Mouse (Mus musculus) lung, postnatal 25 days (tissue): Measurements from ENCODE around the gene Myo1g.
A peak's percentile ranks its signal among the peaks of the same experiment; 100 is the strongest.

Experiments used
- DNase-seq: peaks from one replicate; pipeline ENCODE4 v3.0.0; 2022; ENCODE audit warnings: low spot score

The Myo1g gene

DNA sequence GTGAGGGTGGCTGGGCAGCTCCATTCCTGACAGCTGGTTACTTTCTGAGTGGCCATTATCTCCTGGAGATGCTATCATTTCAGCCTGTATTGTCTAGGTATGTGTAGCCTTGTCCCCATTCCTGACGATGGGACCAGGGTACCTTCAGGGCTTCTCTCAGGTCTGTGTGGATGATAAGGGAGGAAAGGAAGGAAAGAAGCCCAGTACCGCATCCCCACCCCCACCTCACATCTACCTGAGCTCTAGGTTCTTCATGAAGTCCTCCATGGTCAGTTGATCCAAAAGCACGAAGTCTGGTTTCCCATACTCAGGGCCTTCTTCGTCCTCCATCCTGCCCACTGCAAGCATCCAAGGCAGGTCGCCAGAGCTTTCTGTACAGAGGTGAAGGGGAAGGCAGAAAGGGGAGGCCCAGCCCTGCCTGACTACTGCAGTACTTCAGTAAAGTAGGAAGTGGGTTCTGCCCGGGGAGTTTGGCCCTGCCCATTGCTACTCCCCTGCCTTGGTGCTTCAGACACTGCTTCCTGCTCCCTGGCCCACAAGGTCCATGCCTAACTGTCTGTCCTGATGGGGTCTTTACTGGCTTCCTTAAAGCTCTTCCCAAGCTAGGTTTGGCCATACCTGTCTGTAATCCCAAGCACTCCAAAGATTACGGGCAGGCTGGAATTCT, at the start of gene Myo1g:
Myo1g (minus strand) TSS at position 459 of the 667 bp plus-strand sequence.
- DNase-seq, result peak; percentile 69

DNA sequence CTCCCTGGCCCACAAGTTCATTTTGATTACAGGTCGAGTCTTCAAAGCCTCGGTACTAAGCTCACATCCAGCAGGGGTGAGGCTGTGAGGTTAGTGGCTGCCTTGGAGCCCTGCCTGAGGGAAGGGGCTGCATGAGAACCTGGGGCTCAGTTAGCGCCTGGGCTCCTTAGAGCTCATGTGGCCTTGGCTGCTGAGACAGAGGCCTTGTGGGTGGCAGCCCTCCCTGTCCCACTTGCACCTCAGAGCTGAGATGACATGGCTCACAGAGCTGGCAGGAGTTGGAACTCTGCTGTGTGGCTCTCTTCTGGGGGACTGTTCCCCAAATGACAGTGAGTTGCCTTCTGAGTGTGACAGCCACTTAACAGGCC, 48.6 kb upstream of the Myo1g start:
- DNase-seq, result no peak

DNA sequence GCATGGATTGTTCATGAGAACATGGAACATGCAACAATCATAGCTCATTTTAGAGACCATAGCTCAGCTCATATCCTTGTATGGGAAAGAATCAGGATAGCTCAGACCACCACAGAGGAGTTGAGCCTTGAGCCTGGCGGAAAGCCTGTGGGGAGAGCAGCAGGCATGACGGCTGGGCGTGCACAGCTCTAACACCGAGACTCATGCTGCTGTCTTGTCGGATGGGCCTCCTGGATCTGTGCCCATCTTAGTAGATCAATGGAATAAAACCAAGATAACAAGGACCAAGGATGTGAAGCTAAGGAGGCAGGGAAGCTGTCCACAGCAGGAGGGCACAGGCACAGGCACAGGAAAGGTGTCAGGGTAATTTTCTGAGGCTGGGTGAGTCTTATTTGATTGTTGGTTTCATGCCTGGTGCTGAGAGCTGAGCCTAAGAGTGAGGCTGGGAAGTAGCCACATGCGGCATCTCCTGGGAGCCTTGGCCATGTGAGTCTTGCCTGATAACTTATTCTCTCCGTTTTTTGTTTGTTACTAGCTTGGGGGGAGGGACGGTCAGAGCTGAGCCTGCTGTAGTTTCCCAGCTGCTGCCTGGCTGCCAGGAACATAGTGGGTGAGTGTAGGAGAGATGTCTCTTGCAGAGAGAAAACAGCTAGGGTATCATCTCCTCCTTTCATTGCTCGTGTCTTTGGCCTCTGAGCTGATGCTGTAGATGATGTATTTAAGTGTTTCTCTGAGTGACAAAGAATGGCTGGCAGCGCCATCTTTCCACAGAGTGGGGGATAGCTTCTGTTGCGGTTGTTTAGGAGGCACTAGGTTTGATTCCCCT, 48.0 kb upstream of the Myo1g start:
- DNase-seq, result no peak

DNA sequence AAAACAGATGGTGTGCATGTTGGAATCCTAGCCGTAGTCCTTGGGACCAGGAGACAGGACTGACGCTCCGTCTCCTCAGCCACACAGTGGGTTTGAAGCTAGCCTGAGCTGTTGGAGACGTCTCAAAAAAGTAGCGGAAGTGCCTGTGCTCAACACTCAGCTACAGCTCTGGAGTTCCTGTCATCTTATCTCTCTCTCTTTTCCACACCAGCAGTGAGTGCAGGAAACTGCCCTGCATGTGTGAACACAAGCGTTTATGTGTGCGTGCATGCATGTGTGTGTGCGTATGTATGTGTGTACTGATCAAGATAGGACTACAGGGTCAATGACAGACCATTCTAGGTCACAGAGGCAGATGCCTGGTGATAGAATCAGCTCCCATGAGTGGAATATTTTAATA, 47.2 kb upstream of the Myo1g start:
- no peak for DNase-seq

DNA sequence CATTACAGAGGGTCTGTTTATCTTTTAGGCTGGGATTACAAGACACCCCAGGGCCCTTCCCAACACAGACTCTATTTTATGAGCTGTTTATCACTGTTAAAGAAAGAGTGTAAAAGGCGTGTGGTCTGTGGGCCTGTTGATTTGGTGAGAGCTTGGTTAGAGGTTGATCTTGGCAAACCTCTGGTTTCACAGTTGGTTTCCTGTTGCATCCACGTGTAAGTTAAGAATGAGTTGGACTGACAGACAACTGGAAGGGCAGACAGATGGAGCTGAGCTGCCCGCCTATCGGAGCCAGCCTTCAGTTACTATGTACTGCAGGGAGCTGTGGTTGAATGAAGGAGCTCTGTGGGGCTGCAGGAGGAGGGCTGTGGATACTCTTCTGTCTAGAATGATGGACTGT, 45.7 kb upstream of the Myo1g start:
- DNase-seq, result no peak

DNA sequence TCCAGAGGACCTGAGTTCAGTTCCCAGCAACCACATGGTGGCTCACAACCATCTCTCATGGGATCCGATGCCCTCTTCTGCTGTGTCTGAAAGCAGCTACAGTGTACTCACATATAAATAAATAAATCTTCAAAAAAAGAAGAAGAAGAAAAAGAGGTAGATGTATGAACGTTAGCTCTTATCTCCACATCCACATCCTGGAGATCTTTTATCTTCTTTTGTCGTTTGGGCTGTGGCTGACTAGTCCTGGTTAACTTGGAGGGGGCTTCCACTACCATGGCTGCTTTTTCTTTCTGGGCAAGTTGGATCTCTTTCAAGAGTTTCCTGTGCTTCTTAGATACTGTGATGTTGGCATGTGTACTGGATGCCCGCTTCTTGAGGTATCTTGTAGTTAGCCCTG, 42.4 kb upstream of the Myo1g start:
- DNase-seq, result no peak

DNA sequence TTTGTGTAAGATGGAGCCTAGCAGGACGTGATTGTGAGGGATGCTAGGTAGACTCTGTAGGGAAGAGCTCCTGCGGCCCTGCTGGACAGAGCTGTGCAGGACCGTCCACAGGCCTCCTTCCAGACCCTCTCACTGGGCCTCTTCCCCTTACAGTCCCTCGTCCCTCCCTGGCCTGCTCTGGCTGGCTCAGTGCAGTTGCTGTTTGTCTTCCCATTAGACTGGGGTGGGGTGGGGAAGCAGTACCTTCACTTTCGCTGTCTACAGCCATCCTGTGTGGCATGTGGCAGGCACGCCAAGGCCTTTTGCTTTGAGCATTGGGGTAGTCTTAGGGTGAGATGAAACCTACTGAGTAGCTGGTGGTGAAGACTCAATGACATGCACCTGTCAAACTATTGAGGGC, 41.6 kb upstream of the Myo1g start:
- no peak for DNase-seq

DNA sequence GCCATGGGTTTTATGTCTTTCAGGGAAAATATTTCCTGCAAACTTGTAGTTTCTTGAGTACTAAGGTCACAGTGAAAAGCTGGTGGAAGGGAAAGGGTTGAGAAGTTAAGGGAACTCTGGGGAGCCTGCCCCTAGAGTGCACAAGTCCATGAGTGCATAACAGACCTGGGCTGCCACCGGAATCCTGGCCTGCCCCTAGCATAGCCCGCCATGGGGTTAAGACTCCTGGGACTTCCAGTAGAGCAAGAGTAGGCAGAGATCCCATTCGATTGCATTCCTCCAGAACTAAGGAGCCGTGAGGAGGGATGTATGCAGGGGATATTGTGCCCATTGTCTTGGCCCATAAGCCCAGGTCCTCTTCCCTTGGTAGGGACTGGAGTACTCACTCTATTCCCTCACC, 40.7 kb upstream of the Myo1g start:
- DNase-seq, result no peak

DNA sequence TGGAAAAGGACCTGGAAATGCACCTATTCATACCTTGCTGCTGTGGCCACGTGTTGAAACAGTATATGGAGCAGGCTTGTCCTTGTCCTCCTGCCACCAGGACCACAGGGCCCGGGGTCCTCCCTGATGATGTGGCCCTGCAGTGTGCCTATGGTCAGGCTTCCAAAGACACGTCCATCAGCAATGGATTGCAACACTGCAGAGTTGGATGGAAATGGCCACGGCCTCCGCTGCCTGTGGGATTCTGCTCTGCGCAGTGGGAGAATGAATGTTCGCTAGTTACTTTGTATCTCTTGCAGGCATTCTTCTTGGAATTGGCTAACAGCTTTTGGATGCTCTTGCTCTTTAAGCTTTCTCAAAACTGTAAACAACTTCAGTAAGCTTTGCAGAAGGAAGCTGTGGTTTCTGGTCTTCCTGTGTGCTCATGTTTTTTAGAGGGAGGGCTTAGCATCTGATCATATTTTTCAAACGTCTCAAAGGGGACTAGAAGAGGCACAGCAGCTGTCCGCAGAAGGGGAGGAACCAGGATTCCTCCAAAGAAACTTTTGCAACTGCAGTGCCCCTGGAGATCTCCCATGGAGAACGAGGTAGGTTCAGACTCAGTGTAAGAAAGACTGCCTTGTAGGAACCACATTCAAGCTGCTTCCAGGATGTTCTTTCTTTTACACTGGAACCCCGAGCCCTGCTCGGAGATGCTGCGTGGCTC, 40.0 kb upstream of the Myo1g start:
- peak; percentile 58 for DNase-seq

DNA sequence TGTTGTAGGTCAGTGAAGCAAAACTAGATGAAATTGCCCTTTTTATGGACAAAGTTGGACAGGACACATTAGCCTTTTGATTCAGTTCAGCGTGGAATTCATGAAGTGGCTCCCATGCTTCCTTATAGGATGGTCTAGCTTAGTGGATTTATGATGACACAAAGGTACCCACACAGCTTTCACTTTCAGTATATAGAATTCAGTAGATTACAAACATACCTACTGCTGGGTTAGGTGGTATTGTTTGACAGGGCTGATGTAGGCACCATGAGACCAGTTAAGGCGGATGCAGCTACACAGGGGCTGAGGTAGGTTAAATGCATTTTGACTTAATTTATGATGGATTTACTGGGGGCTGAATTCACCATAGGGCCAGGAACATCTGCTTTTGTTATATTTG, 39.2 kb upstream of the Myo1g start:
- DNase-seq, result no peak

DNA sequence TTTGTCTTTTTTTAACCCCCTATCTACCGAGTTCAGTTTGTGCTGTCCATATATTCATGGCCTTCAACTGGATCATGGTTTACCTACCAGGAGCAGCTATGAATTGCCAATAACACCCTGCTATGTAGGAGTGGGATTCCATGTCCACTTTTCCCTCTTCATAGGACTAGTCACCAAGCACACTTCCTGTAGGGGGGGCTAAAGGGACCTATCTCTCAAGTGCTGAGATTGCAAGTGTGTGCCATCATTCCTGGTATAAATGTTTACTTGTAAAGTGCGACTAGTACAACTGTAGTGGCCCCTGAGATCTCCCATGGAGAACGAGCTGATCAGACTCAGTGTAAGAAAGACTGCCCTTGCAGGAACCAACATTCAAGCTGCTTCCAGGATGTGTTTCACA, 37.5 kb upstream of the Myo1g start:
- DNase-seq, result no peak

DNA sequence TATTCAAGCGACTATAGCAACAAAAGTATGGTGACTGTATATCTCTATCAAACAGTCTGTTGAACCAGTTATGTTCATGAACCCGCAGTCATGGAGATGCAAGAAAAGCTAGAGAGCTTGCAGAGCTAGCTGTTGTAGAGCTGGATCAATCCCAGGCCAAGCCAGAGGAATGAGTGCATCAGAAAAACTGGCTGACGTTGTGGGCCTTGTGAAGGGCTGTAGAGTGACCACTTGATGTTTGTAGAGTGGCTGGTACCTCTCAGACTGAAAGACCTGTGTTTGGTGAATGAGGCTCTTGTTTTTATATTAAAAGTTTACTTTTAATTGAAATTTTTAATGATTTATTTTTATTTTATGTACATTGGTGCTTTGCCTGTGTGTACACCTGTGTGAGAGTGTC, 29.4 kb upstream of the Myo1g start:
- peak; percentile 37 for DNase-seq

DNA sequence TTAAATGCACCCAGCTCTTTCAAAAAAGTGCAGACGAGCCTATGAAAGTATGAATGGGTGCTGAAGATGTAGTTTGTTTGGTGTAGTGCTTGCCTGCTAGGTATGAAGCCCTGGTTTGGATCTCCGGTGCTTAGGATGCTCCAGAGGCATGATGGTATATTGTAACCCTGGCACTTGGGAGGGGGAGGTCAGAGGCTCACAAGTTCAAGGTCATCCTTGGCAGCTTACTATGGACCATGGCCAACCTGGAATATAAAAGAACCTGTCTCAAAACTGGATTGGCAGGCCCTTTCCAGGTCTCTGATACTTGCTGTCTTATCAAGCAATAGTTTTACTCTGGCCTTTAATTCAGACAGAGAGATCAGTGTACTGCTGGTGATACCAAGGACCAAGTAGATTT, 29.0 kb upstream of the Myo1g start:
- no peak for DNase-seq

DNA sequence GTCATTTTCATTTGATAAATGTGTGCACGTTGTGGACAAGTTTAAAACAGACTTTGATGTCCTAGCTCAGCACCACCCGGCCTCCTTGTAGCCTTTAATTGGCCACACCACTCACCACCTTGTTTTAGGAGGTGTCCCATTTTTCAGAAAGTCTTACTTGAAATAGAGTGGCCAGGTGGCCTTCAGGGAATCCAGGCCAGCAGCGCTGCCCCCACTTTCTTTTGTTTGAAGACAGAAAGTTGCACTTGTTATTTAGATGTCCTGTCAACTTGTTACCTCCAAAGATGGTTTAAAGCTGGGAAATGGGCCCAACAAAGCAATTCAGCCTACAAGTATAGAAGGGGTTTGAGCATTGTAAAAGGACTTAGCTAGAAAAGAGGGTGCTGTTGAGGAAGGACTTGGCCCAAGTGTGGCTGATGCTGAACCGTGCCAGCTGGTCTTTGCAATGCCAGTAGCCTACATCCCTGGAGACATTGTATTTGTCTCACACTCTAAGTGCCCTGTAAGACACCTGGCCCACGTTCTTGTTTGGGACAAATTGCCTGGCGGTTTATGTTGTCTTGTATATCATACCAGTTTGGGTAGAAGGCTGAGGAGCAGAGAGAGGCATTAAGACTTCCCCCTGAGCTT, 27.0 kb upstream of the Myo1g start:
- no peak for DNase-seq

DNA sequence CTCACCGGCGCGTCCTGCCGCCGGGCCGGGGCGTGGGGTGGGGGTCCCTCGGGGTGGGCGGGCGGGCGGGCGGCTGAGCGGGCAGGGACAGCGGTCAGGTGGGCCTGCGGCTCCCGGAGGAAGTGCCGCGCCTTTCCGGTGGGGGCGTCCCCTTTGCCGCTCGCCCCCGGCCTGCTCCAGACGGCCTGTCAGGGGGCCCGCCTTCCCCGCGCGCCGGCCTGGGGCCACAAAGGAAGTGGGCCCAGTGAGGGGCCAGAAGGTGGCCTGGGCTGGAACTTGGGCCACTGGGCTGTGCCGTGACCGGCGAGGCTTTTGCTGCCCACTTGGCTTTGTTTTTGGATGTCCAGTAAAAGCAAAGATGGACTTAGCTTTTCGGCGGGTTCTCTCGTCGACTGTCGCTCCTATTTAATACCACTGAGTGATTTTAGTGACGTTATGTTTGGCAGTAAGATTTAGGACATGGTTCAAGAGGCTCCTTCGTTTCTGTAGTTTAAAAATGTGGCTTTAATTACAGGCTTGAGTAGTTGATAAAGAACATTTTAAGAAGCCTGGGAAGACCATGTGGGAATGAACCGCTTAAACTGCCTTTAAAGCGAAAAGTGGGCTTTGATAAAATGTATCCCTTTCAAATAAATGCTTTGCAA, 26.4 kb upstream of the Myo1g start:
- peak; percentile 74 for DNase-seq

DNA sequence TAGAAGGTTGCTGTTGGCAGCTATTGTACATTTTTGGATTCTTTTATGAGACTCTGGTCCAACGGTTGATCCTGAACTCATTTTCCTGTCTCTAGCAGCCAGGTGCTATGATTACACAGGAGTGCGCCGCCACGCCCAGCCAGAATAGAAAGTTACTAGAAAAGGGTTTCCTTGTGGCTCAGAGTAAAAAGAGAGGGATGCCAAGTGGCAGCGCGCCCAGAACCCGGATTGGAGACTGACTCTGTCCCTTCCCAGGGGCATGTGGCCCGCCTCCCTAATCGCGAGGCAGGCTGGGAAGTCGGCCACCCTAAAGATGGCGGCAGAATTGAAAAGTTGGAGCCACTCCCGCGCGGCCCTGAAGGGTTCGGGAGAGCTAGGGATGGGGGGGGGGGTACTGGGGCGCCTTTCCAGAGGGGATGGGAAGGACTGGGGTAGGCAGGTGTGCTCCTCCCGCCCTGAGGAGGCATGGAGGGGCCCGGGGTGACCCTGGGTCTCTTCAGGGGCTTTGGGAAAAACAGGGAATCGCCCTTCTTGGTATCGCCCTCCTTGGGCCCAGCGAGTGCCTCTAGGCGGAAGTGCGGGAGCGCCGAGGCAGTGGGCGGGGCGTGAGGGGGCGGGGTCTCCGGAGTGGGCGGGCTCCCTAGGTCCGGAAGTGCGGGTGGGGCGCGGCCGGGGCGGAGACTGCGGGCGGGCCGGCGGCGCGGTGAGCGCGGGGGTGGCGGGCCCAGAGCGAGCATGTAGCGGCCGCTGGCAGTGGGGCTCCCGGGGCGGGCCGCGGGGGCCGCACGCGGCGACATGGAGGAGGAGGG, 25.6 kb upstream of the Myo1g start, which contains the start of gene Ccm2:
Ccm2 (plus strand) TSS at position 683 of the 809 bp plus-strand sequence.
- DNase-seq, result peak; percentile 97

DNA sequence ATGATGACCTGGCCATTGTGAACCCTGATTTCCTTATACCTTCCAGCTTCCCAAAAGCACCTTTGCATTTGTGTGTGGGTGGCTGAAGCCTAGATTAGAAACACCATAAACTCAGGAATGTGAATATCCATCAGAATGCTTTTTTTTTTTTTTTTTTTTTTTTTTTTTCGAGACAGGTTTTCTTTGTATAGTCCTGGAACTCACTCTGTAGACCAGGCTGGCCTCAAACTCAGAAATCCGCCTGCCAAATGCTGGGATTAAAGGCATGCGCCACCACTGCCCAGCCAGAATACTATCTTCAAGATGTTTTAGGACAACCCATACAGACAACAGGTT, 25.1 kb upstream of the Myo1g start:
- no peak for DNase-seq

DNA sequence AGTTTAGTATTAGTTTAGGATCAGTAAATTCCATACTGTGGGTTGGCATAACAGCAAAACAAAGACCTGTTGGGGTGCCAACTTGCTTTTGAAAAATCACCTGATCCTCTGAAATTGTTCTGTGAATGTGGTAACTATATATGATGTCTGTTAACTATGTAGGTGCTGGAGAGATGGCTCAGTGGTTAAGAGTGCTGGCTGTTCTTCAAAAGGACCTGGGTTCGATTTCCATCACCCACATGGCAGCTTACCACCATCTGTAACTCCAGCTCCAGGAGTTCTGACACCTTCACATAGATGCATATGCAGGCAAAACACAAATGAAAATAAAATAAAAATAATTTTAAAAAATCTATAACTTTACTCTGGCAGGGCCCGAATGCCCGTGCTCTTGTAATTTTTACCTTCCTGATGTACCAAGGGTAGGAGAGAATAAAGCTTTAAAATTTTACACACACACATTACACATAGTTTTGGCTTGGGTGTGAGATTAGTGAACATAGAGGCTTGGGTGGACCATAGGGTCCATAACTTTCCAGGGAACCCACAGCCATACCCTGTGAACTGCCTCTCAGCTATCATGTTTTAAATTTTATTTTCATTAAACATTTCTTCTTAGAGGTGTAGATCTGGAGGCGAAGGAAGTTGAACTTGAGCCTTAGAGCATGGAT, 24.6 kb upstream of the Myo1g start:
- DNase-seq, result no peak

DNA sequence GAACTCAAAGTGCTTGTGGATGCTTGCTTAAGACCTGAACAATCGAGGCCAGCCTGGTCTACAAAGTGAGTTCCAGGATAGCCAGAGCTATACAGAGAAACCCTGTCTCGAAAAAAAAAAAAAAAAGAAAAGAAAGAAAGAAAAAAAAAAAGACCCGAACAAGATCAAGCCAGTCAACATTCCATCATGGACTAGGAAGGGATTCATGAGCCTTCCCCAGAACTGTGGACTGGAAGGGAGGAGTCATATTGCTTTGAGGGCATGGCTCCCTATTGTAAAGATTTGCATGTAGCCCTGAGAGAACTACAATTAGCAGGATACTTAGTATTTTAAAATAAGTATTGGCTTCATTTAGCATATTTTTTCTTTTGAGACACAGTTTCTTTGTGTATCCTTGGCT, 23.9 kb upstream of the Myo1g start:
- no peak for DNase-seq

DNA sequence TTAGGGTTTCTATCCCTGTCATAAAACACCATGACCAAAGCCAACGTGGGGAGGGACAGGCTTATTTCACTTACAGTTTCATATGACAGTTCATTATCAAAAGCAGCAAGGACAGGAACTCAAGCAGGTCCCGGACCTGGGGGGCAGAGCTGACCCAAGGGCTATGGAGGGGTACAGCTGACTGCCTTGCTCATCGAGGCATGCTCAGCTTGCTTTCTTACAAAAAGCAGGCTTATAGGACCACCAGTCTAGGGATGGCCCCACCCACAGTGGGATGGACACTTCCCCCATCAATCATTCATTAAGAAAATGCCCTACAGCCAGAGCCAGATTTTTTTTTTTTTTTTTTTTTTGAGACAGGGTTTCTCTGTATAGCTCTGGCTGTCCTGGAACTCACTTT, 10.0 kb upstream of the Myo1g start:
- no peak for DNase-seq

DNA sequence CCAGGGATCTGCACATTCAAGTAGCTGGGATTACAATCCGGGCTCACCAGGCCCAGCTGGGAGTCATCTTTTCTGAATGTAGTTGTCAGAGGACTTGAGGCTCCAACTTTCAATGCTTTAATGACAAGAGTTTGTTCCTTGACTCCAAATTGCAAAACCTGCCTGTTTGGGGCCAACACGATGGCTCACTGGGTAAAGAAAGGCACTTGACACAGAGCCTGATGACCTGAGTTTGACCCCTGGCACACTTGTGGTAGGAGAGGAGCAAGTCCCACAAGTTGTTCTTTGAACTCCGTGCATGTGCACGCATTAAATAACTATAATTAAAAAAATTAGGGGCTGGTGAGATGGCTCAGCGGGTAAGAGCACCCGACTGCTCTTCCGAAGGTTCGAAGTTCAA, 9.2 kb upstream of the Myo1g start:
- DNase-seq, result no peak
